Mouse (Mus musculus): ENCODE measurements around the gene Hist2h2ab. TPM values are rescaled to one million over a fixed set of nuclear protein-coding genes. Genes with fewer than 3 reads are reported as not detected.
A peak's percentile ranks its signal among the peaks of the same experiment; 100 is the strongest.
"Not testable (repeated sequence)": the region's sequence is repeated elsewhere in the genome, so short reads cannot be mapped to it uniquely, and the experiment has no call there.

Gene Hist2h2ab
- total RNA-seq, 2 experiments from 2014 or later = 7.2 to 8.2 TPM

DNA sequence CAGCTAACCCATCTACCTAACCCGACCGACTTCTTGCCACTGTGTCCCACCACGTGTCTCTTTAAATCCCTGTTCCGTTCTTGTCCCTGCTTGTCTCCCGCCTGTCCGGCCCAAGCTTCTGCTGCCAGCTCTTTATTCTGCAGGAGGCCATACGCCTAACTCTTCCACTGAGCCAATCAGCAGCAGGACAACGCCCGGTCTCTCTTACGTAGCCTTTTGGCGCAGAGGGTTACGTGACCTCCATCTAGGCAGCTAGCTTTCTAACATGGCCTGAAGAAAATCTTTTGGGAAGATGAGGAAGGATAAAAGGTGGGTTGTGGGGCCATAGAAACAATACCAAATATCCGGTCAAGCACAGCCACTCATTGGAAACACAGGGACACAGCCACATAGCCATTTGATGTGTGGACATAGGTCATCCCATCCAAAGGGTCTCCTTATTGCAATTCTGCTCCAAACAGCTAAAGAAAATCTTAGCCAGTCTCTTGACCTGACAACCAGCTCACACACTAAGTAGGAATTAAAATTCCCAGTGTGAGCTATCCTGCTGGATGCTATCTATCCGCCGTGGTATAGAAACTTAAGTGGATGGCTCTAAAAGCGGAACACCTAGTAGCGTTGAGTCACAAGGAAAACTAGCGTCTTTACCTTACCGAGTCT lies 42.7 kb downstream of the Hist2h2ab start:
- DNase-seq = peak; percentile 72 to 76

DNA sequence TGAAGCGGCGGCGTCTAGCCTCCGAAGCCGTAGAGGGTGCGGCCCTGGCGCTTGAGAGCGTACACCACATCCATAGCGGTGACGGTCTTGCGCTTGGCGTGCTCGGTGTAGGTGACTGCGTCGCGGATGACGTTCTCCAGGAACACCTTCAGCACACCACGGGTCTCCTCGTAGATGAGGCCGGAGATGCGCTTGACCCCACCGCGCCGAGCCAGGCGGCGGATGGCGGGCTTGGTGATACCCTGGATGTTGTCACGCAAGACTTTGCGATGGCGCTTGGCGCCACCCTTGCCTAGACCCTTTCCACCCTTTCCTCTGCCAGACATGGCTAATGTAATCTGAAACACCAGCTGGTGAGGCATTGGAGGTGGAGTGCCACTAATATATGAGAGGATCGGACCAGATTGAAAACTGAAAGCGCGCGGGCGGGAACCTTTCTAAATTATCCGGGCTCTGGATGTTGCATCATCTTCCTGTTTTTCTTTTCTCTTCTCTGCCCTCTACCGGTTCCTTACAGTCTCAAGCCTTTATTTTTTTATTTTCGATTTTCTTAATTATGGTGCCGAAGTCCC lies 43.4 kb downstream of the Hist2h2ab start, which contains the start of gene Hist2h4:
Hist2h4 (minus strand) TSS at position 333 of the 572 bp plus-strand sequence.
- peak; percentile 95 to 96 for DNase-seq

DNA sequence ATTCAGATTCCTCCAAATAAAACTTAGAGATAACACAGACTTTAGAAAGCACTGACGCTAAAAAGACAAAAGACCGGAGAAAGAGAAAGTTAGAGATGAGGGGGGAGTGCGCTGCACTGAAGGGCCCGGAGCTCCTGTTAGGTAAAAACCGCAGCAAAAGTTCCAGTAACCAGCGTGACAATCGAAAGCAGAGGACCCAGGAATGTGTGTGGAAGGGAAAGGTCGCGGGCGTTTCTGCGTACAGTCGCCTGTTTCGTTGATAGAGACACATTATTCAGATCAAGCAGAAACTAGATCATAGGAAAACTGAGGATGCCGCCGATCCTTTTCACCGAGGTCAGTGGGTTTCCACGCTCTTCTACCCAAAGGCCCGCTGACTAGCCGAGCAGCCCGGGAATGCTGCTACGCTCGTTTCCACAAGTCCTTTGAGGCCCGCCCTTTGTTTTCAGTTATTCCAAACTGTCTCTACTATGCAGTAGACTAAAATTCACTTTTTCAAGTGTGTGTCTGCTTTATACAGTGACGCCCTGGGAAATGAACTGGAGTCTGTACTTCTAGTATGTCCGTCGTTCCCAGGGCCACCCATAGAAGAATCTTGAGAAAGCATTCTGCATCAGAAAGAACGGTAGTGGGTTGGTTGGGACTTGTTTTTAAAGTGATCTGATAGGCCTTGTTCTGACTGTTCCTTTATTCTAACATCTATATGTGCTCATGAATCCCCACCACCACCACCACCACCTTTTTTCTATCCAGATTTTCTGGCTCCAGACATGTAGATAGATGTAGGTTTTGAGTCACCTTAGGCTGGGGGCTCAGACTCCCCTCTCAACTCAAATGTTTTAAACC lies 44.1 kb downstream of the Hist2h2ab start:
- DNase-seq = peak; percentile 33 to 46

- no peak for DNase-seq
Measured at GRCm38 (mm10) chr3:96264404-96264949, 44.8 kb downstream of the Hist2h2ab start.

DNA sequence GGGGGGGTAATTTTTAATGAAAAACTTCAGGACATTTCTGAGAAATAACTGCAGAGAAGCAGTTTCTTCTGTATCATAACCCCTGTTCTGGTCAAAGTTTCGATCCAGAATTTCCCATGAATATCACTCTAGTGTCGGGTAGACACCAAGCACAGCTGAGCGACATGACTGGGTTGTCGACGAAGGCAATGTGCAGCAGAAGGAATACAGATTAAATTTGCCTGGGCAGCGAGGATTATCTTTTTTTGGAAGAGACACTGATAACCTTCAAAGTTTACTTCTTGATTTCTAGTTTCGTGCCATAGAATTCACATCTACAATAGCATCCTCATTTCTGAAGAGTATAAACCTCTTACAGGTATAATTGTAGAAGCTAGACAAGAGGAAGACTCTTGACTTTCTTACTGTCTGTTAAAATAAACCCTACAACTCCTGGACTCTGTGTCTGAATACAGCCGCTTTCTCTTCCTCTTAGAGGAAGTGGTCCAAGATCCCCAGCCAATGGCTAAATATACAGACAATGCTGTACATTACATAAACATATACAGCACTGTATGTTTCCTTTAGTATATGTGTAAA lies 46.6 kb downstream of the Hist2h2ab start:
- DNase-seq = no peak

DNA sequence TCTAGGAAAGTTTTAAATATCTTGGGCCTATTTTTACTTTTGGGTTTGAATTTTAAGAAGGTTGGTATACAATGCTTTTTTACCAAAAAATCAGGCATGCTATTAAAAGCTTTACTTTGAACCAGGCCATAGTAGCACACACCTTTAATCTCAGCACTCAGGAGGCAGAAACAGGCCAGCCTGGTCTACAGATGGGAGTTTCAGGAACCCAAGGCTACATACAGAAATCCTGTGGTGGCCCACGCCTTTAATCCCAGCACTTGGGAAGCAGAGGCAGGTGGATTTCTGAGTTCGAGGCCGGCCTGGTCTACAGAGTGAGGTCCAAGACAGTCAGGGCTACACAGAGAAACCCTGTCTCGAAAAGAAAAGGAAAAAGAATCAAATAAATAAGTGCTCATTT lies 47.9 kb downstream of the Hist2h2ab start:
- DNase-seq = no peak

- DNase-seq = peak; percentile 77 to 80
Measured at GRCm38 (mm10) chr3:96268051-96268775, 48.5 kb downstream of the Hist2h2ab start, which contains the start of gene Hist2h3b. Gene Hist2h3b, plus strand, starts transcription at chr3:96268654.

DNA sequence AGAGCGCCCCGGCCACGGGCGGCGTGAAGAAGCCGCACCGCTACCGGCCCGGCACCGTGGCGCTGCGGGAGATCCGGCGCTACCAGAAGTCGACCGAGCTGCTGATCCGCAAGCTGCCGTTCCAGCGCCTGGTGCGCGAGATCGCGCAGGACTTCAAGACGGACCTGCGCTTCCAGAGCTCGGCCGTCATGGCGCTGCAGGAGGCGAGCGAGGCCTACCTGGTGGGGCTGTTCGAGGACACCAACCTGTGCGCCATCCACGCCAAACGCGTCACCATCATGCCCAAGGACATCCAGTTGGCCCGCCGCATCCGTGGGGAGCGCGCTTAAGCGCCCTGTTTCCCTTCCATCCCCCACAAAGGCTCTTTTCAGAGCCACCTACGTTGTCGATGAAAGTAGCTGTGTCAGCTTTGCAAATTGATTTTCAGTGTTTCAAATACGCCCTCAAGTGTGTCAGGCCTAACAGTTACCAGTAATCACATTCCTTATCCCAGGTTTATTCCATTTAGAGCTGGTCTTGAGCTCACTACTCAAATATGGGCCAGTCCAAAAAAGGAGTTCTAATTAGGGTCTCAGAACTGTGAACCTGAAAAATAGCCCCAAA lies 49.2 kb downstream of the Hist2h2ab start:
- DNase-seq = not testable (repeated sequence)

Small RNA genes within 50 kb of the gene (microRNA-seq; reads per million reads assigned to microRNA genes)
- gene Gm44492 = 0 reads per million in 2 experiments
- 0 reads per million in 2 experiments for gene Gm47311
- gene Gm47313 = 0 reads per million in 2 experiments

Other genes starting within 250 kb of the Hist2h2ab start
- 10 to 100 TPM; 37.3 to 41.0 TPM for gene Plekho1, start 223.9 kb upstream of the Hist2h2ab start, total RNA-seq (2021)
- 10 to 100 TPM; 40.8 to 46.3 TPM for gene Vps45, start 161.4 kb upstream of the Hist2h2ab start, total RNA-seq (2021)
- gene Otud7b, start 115.3 kb upstream of the Hist2h2ab start, total RNA-seq (2021) = 10 to 100 TPM; 31.0 to 32.6 TPM
- gene Mtmr11, start 57.9 kb upstream of the Hist2h2ab start, total RNA-seq (2021) = 1 to 10 TPM; 4.2 to 5.2 TPM
- gene Sf3b4, start 47.5 kb upstream of the Hist2h2ab start, total RNA-seq (2021) = 10 to 100 TPM; 52.0 to 54.5 TPM
- 100 to 1,000 TPM; 351 to 376 TPM for gene Sv2a, start 38.7 kb upstream of the Hist2h2ab start, total RNA-seq (2021)
- gene Bola1, start 156 bp upstream of the Hist2h2ab start, total RNA-seq (2021) = 10 to 100 TPM; 15.3 to 18.2 TPM
- 10 to 100 TPM; 20.0 to 22.5 TPM for gene Hist2h2ac, start 1.0 kb downstream of the Hist2h2ab start, total RNA-seq (2021)
- 1 to 10 TPM; 6.9 to 7.1 TPM for gene Hist2h2be, start 1.3 kb downstream of the Hist2h2ab start, total RNA-seq (2021)
- 10 to 100 TPM; 13.1 to 13.4 TPM for gene Hist2h3c2, start 19.3 kb downstream of the Hist2h2ab start, total RNA-seq (2021)
- gene Hist2h2aa2, start 20.4 kb downstream of the Hist2h2ab start, total RNA-seq (2021) = 100 to 1,000 TPM; 193 to 195 TPM
- 10 to 100 TPM in 1 of 2 experiments, 1 to 10 TPM in 1; 3.1 to 11.1 TPM for gene Hist2h2aa1, start 25.6 kb downstream of the Hist2h2ab start, total RNA-seq (2021)
- gene Hist2h3c1, start 26.8 kb downstream of the Hist2h2ab start, total RNA-seq (2021) = not detected
- gene Hist2h4, start 43.4 kb downstream of the Hist2h2ab start, total RNA-seq (2021) = 10 to 100 TPM; 27.7 to 30.4 TPM
- 10 to 100 TPM; 42.9 to 45.4 TPM for gene Hist2h3b, start 48.8 kb downstream of the Hist2h2ab start, total RNA-seq (2021)
- 100 to 1,000 TPM; 120 TPM for gene Hist2h2bb, start 49.9 kb downstream of the Hist2h2ab start, total RNA-seq (2021)
- gene Fcgr1, start 74.1 kb downstream of the Hist2h2ab start, total RNA-seq (2021) = 1 to 10 TPM; 2.4 to 2.5 TPM
- gene BC107364, start 232.4 kb downstream of the Hist2h2ab start, total RNA-seq (2021) = not detected

Data from layer of hippocampus, postnatal 36 days (tissue).